Mouse (Mus musculus) heart, postnatal 0 days (tissue): ENCODE measurements around the gene Prmt3.

ENCODE experiments used
- CTCF ChIP-seq: IDR thresholded peaks from 2 replicates; pipeline ENCODE4 v1.5.1; 2016; ENCODE audit warnings: antibody characterized with exemption, control low read depth, low read depth
- EP300 ChIP-seq: IDR thresholded peaks from 2 replicates; pipeline ENCODE4 v1.6.1; 2016; ENCODE audit warnings: antibody characterized with exemption, low read depth

DNA sequence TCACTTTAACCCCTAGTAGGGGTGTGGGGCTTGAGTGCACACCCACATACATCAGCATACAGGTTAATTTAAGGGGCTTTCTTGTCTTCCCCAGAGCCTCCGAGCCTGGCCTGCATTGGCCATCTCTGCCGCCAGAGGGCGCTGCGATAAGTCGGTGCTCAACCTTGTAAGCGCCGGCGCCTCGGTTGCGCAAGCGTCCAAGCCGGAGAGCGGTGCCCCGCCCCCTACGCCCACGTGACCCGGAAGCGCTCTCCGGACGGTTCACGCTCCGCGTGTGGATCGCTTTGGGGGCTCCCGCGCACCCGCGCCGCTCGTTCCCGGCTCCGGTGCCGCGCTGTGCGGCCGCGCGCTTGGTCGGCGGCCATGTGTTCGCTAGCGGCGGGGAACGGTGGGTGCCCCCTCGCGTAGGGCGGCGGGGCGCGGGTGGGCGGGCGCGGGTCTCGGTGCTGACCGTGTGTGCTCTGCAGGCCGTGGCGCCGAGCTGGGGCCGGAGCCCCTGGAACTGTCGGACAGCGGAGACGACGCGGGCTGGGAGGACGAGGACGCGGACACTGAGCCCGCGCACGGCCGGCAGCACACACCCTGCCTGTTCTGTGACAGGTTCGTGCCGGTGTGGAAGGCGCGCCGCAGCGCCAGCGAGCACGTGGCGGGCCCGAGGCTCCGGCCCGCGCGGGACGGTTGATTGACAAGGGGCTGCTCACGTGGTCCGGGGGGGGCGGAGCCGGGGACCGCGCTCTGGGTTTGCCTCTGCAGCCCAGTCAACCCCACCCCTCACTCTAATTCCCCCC is at the start of gene Prmt3:
- TF ChIP-seq CTCF (peak; percentile 93), EP300 (no peak)
